Mouse (Mus musculus): Measurements from ENCODE around the gene Nprl2. TPM values are rescaled to one million over a fixed set of nuclear protein-coding genes. Genes with fewer than 3 reads are reported as not detected.

Gene Nprl2
- polyA plus RNA-seq, 1 experiment from 2014 or later = 40.4 TPM

GRCm38 (mm10) chr9:107583174-107583573 lies 41.1 kb downstream of the Nprl2 start:
- Histone ChIP-seq H3K4me1 (peaks cover 38% of the 10 kb centered on the region), H3K9ac (no peak overlapping the region), H3K27me3 (no peaks in the 10 kb centered on the region), H3K4me2 (no peak overlapping the region), H3K36me3 (peaks cover 13% of the 10 kb centered on the region), H3K27ac (no peak overlapping the region), H3K4me3 (no peak overlapping the region), H3K9me3 (no peaks in the 10 kb centered on the region)
- no peak for ATAC-seq (ENCODE audit: insufficient number of reproducible peaks, low FRiP score, low TSS enrichment, low read depth)
- WGBS = 93% methylated on average over 14 of the region's 14 CpGs

- no peak overlapping the region for H3K4me2 ChIP-seq
- ATAC-seq (ENCODE audit: insufficient number of reproducible peaks, low FRiP score, low TSS enrichment, low read depth) = no peak
- H3K36me3 ChIP-seq = peaks cover 32% of the 10 kb centered on the region
- H3K4me3 ChIP-seq = no peak overlapping the region
- WGBS = 90% methylated on average over 5 of the region's 5 CpGs
- peaks cover 27% of the 10 kb centered on the region for H3K4me1 ChIP-seq
- no peak overlapping the region for H3K9ac ChIP-seq
- no peaks in the 10 kb centered on the region for H3K9me3 ChIP-seq
- H3K27ac ChIP-seq = no peak overlapping the region
- H3K27me3 ChIP-seq = no peaks in the 10 kb centered on the region
Observed at GRCm38 (mm10) chr9:107586504-107586903, 44.5 kb downstream of the Nprl2 start.

- Histone ChIP-seq H3K27me3 (no peaks in the 10 kb centered on the region), H3K9ac (peak within 1 kb of the TSS; percentile 57), H3K4me2 (peak within 1 kb of the TSS; percentile 82), H3K9me3 (no peaks in the 10 kb centered on the region), H3K36me3 (peaks cover 39% of the 10 kb centered on the region), H3K4me1 (peaks cover 20% of the 10 kb centered on the region), H3K27ac (peak within 1 kb of the TSS; percentile 57), H3K4me3 (peak within 1 kb of the TSS; percentile 89)
- WGBS = 13% methylated on average over 46 of the region's 46 CpGs
- peak; percentile 97 for ATAC-seq (ENCODE audit: insufficient number of reproducible peaks, low FRiP score, low TSS enrichment, low read depth)
Observed at GRCm38 (mm10) chr9:107586974-107587832, 45.2 kb downstream of the Nprl2 start, which contains the start of gene Ifrd2. Gene Ifrd2 (plus strand): TSS chr9:107587642.

- 2% methylated on average over 33 of the region's 33 CpGs for WGBS
- Histone ChIP-seq H3K9ac (peak overlapping the region; percentile 57), H3K27ac (peak overlapping the region; percentile 57), H3K4me1 (peaks cover 17% of the 10 kb centered on the region), H3K27me3 (no peaks in the 10 kb centered on the region), H3K4me3 (peak overlapping the region; percentile 89), H3K9me3 (no peaks in the 10 kb centered on the region), H3K4me2 (peak overlapping the region; percentile 82), H3K36me3 (peaks cover 42% of the 10 kb centered on the region)
- no peak for ATAC-seq (ENCODE audit: insufficient number of reproducible peaks, low FRiP score, low TSS enrichment, low read depth)
Observed at GRCm38 (mm10) chr9:107587833-107588639, 46.0 kb downstream of the Nprl2 start.

- Histone ChIP-seq H3K27ac (no peak overlapping the region), H3K4me3 (no peak overlapping the region), H3K9me3 (no peaks in the 10 kb centered on the region), H3K27me3 (no peaks in the 10 kb centered on the region), H3K4me2 (no peak overlapping the region), H3K4me1 (peaks cover 17% of the 10 kb centered on the region), H3K9ac (no peak overlapping the region), H3K36me3 (peaks cover 57% of the 10 kb centered on the region)
- WGBS = 87% methylated on average over 25 of the region's 25 CpGs
- no peak for ATAC-seq (ENCODE audit: insufficient number of reproducible peaks, low FRiP score, low TSS enrichment, low read depth)
Observed at GRCm38 (mm10) chr9:107590058-107590772, 48.2 kb downstream of the Nprl2 start.

GRCm38 (mm10) chr9:107590773-107591060 lies 48.7 kb downstream of the Nprl2 start:
- Histone ChIP-seq H3K4me1 (peaks cover 17% of the 10 kb centered on the region), H3K9ac (no peak overlapping the region), H3K4me2 (no peak overlapping the region), H3K4me3 (no peak overlapping the region), H3K36me3 (peaks cover 58% of the 10 kb centered on the region), H3K9me3 (no peaks in the 10 kb centered on the region), H3K27me3 (no peaks in the 10 kb centered on the region), H3K27ac (no peak overlapping the region)
- WGBS = 91% methylated on average over 6 of the region's 6 CpGs
- ATAC-seq (ENCODE audit: insufficient number of reproducible peaks, low FRiP score, low TSS enrichment, low read depth) = no peak

GRCm38 (mm10) chr9:107593101-107593976 lies 51.3 kb downstream of the Nprl2 start:
- Histone ChIP-seq H3K4me2 (no peak overlapping the region), H3K27ac (no peak overlapping the region), H3K9me3 (no peaks in the 10 kb centered on the region), H3K36me3 (peaks cover 58% of the 10 kb centered on the region), H3K4me3 (no peak overlapping the region), H3K4me1 (peaks cover 8% of the 10 kb centered on the region), H3K27me3 (no peaks in the 10 kb centered on the region), H3K9ac (no peak overlapping the region)
- 76% methylated on average over 11 of the region's 11 CpGs for WGBS
- ATAC-seq (ENCODE audit: insufficient number of reproducible peaks, low FRiP score, low TSS enrichment, low read depth) = no peak

GRCm38 (mm10) chr9:107594281-107595062 lies 52.4 kb downstream of the Nprl2 start:
- Histone ChIP-seq H3K27ac (no peak overlapping the region), H3K9me3 (no peaks in the 10 kb centered on the region), H3K9ac (no peak overlapping the region), H3K4me3 (no peak overlapping the region), H3K27me3 (no peaks in the 10 kb centered on the region), H3K4me1 (no peaks in the 10 kb centered on the region), H3K36me3 (peaks cover 57% of the 10 kb centered on the region), H3K4me2 (no peak overlapping the region)
- ATAC-seq (ENCODE audit: insufficient number of reproducible peaks, low FRiP score, low TSS enrichment, low read depth) = no peak
- WGBS = 74% methylated on average over 8 of the region's 8 CpGs
